Mouse (Mus musculus) heart, postnatal 10 days (tissue): ENCODE results near the gene Ppp2r5c. TPM values are rescaled to one million over a fixed set of nuclear protein-coding genes. Genes with fewer than 3 reads are reported as not detected.

ENCODE experiments used
- DNase-seq, 2 experiments: peaks; one replicate each; pipeline ENCODE4 v3.0.0; 2021
- intact Hi-C: fragments of 180-260 bp; cut with DNase I; formaldehyde crosslinking; loops from one replicate; pipeline ENCODE4 v1.15.1; 2025
- total RNA-seq, 2 experiments: library from RNA; stranded (reverse); gene quantifications; 2 replicates each; pipeline ENCODE4 v1.2.3; 2021

Ppp2r5c gene
- total RNA-seq, 2 experiments from 2014 or later, result 112 to 124 TPM

- intact Hi-C loops, result no loop called here
Observed at GRCm38 (mm10) chr12:110437367-110437703, 9.6 kb upstream of the Ppp2r5c start.

GRCm38 (mm10) chr12:110438367-110438973 is 8.4 kb upstream of the Ppp2r5c start:
- DNase-seq, result peak in 1 of 2 experiments; percentile 19
- intact Hi-C loops, result no loop called here

More at GRCm38 (mm10) chr12:110437367-110437703, 9.6 kb upstream of the Ppp2r5c start:
- DNase-seq, result peak in 1 of 2 experiments; percentile 21

GRCm38 (mm10) chr12:110442238-110442637 is 4.7 kb upstream of the Ppp2r5c start:
- DNase-seq, result no peak

GRCm38 (mm10) chr12:110444530-110444929 is 2.4 kb upstream of the Ppp2r5c start:
- intact Hi-C loops, result no loop called here
- DNase-seq, result no peak

More at GRCm38 (mm10) chr12:110442238-110442637, 4.7 kb upstream of the Ppp2r5c start:
- intact Hi-C loops, result no loop called here

GRCm38 (mm10) chr12:110445775-110446174 is 1.1 kb upstream of the Ppp2r5c start:
- DNase-seq, result no peak
- intact Hi-C loops, result loop anchor here (5.0 kb wide), 1 partner anchor 397 kb away; the partner anchor contains the start of gene Mok

GRCm38 (mm10) chr12:110447306-110447705 is 386 bp downstream of the Ppp2r5c start:
- intact Hi-C loops, result loop anchor here (5.0 kb wide), 1 partner anchor 395 kb away; the partner anchor contains the start of gene Mok

GRCm38 (mm10) chr12:110448767-110449166 is 1.8 kb downstream of the Ppp2r5c start:
- intact Hi-C loops, result loop anchor here (5.0 kb wide), 1 partner anchor 394 kb away; the partner anchor contains the start of gene Mok
- DNase-seq, result no peak

More at GRCm38 (mm10) chr12:110447306-110447705, 386 bp downstream of the Ppp2r5c start:
- peak; percentile 58 to 61 for DNase-seq

GRCm38 (mm10) chr12:110454223-110454622 is 7.3 kb downstream of the Ppp2r5c start:
- intact Hi-C loops, result loop anchor here (2.0 to 5.0 kb wide), 3 partner anchors 108 to 248 kb away; partner anchors contain the start of gene Hsp90aa1
- DNase-seq, result peak; percentile 83 to 87

GRCm38 (mm10) chr12:110456024-110456423 is 9.1 kb downstream of the Ppp2r5c start:
- DNase-seq, result no peak
- intact Hi-C loops, result no loop called here

- no peak for DNase-seq
- intact Hi-C loops, result no loop called here
Observed at GRCm38 (mm10) chr12:110458667-110459066, 11.7 kb downstream of the Ppp2r5c start.

GRCm38 (mm10) chr12:110460418-110461300 is 13.7 kb downstream of the Ppp2r5c start:
- intact Hi-C loops, result loop anchor here (2.0 kb wide), 1 partner anchor 20 kb away; no protein-coding TSS in a partner anchor
- DNase-seq, result peak; percentile 83 to 88

- no peak for DNase-seq
- intact Hi-C loops, result no loop called here
Observed at GRCm38 (mm10) chr12:110463711-110464110, 16.8 kb downstream of the Ppp2r5c start.

- intact Hi-C loops, result no loop called here
- no peak for DNase-seq
Observed at GRCm38 (mm10) chr12:110471426-110471825, 24.5 kb downstream of the Ppp2r5c start.

- DNase-seq, result no peak
- intact Hi-C loops, result loop anchor here (2.0 kb wide), 1 partner anchor 21 kb away; no protein-coding TSS in a partner anchor
Observed at GRCm38 (mm10) chr12:110472247-110472646, 25.3 kb downstream of the Ppp2r5c start.

GRCm38 (mm10) chr12:110474497-110474896 is 27.6 kb downstream of the Ppp2r5c start:
- intact Hi-C loops, result no loop called here
- no peak for DNase-seq

GRCm38 (mm10) chr12:110476561-110476960 is 29.6 kb downstream of the Ppp2r5c start:
- intact Hi-C loops, result no loop called here
- no peak for DNase-seq

GRCm38 (mm10) chr12:110477906-110478305 is 31.0 kb downstream of the Ppp2r5c start:
- intact Hi-C loops, result no loop called here
- DNase-seq, result no peak

- DNase-seq, result peak; percentile 64 to 67
- intact Hi-C loops, result no loop called here
Observed at GRCm38 (mm10) chr12:110478601-110479008, 31.7 kb downstream of the Ppp2r5c start.

- intact Hi-C loops, result no loop called here
- peak in 1 of 2 experiments; percentile 47 for DNase-seq
Observed at GRCm38 (mm10) chr12:110479268-110479667, 32.3 kb downstream of the Ppp2r5c start.

- no peak for DNase-seq
- intact Hi-C loops, result loop anchor here (2.0 kb wide), 1 partner anchor 20 kb away; no protein-coding TSS in a partner anchor
Observed at GRCm38 (mm10) chr12:110480701-110481100, 33.8 kb downstream of the Ppp2r5c start.

- intact Hi-C loops, result no loop called here
Observed at GRCm38 (mm10) chr12:110483761-110484160, 36.8 kb downstream of the Ppp2r5c start.

More at GRCm38 (mm10) chr12:110483761-110484160, 36.8 kb downstream of the Ppp2r5c start:
- DNase-seq, result no peak
